Mouse (Mus musculus): ENCODE measurements around the gene Esf1.

DNA sequence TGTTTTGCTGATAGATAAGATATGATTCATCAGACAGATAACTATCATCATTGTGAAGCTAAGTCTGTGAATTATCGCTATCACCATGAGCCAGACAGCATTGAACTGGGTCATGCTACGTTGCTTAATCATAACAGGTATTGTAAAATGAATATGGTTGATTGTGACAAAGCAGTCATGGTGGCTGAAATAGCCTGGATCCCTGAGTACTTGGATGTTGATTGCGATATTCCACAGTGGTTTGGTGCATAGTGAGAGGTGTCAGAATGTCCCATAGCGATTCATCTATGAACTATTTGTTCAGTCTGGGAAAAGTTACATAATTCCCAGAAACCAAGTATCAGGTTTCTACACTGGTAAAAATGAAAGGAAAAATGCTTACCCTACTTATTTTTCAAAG, 62.7 kb downstream of the Esf1 start:
- TF ChIP-seq CTCF (IDR thresholded peaks at IDR 0.05; ENCODE audit: low read depth, low read length) = no peak
- no peak for TF ChIP-seq POLR2A (IDR thresholded peaks at IDR 0.05; ENCODE audit: borderline replicate concordance, low read depth, low read length)
